Mouse (Mus musculus) ovary, postnatal 36 days (tissue): Measurements from ENCODE around the gene Gm21996.
"Not testable (repeated sequence)": the region's sequence is repeated elsewhere in the genome, so short reads cannot be mapped to it uniquely, and the experiment has no call there.

Experiments used
- DNase-seq: peaks from one replicate; pipeline ENCODE4 v3.0.0; 2022; ENCODE audit warnings: low spot score, mixed read lengths

The Gm21996 gene

DNA sequence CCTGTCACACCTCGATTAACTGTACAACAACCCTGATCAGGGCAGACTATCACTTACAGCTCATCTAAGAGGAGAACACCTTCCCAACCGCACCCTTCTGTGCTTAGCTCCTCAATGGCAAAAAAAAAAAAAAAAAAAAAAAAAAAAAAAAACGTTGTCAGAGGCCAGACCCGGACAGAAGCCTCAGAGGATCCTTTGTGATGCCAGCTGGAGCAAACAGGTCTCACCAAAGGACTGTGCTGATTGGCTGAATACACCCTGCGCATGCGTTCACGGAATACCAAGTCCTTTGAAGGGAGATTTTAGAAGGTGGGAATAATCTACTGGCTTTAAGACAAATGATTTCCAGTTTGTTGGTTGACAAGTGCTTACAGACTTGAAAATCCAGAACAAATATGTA is at the start of gene Gm21996:
TSS of gene Gm21996 (minus strand) at position 101 of the 400 bp plus-strand sequence.
- DNase-seq, result not testable (repeated sequence)
